Mouse (Mus musculus): ENCODE results near the gene Arl15.

DNA sequence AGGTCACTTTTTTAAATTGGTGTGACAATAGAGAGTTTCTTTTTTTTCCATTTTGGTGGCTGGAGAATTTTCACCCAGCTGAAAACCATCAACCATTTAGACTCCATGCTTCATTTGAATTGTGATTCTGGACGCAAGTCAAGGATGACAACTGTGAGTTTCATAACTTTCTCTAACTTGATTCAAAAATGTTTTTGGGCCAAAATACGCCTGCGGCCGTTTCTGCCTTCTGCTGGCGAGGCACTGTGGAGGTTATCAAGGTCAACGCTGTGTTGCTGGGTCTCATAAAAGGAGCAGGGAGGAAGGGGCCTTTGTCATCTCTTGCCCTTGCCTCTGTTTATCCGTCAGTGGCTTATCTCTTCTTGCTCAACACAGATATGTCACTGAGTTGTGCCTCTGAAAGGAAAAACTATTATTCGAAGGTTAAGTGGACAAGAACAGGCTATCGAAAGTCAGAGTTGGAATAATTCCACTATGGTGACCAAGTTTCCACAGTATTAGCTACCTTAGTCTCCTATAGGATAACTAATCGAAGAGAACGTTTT is 106.8 kb downstream of the Arl15 start:
- TF ChIP-seq CTCF (IDR thresholded peaks at IDR 0.05; ENCODE audit: low read depth): no peak
- no peak for TF ChIP-seq EP300 (IDR thresholded peaks at IDR 0.05; ENCODE audit: low read depth)
